Mouse (Mus musculus): ENCODE measurements at regions not wholly inside any gene's neighbourhood (a gene's known extent, or its start where the extent isn't known, plus 50 kb on each side); places are given as distances from the start of the nearest gene placed in this dataset.

DNA sequence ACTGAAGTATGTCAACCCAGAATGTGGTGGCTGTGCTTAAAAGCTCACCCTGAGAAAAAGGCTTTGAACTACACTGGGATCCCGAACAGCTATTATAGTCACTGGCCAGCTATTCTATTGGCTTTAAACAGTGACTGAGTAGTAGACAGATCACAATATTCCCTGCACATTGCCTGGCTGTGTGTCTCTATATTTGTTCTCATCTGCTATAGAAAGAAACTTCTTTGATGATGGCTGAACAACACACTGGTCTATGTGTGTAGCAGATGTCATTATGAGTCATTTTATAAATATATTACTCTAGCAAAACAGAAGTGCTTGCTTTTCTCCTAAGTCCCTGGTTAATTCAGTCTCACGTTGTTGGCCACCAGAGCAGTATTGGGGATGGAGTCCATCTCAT, 152.1 kb upstream of the Slco6d1 start:
- no peaks in the 10 kb centered on the region for H3K4me1 ChIP-seq (ENCODE audit: control insufficient read depth, insufficient read depth, low read length)
- no peak overlapping the region for H3K4me2 ChIP-seq (replicated peaks; ENCODE audit: low read depth, low read length, severe bottlenecking)
- no peaks in the 10 kb centered on the region for H3K27me3 ChIP-seq (ENCODE audit: control insufficient read depth, insufficient read depth, low read length)
- TF ChIP-seq POLR2A (IDR thresholded peaks at IDR 0.05; ENCODE audit: borderline replicate concordance, extremely low read depth, insufficient read depth, insufficient read length) = no peak
- H3K9me3 ChIP-seq (ENCODE audit: control insufficient read depth, low read length) = no peaks in the 10 kb centered on the region
- H3K4me3 ChIP-seq (replicated peaks; ENCODE audit: low read length) = no peak overlapping the region
- no peak overlapping the region for H3K27ac ChIP-seq (replicated peaks; ENCODE audit: low read depth, low read length)
- no peak overlapping the region for H3K9ac ChIP-seq (ENCODE audit: low read depth, low read length, severe bottlenecking)
- 72% methylated on average over 2 of the region's 2 CpGs for WGBS
- DNase-seq (ENCODE audit: low spot score) (no peak), ATAC-seq (ENCODE audit: low FRiP score, low read depth) (no peak)
- H3K36me3 ChIP-seq (ENCODE audit: control insufficient read depth, insufficient read depth, low read length) = no peaks in the 10 kb centered on the region

- no peak overlapping the region for H3K4me3 ChIP-seq (replicated peaks; ENCODE audit: low read length)
- H3K36me3 ChIP-seq (ENCODE audit: control insufficient read depth, insufficient read depth, low read length) = no peaks in the 10 kb centered on the region
- H3K27me3 ChIP-seq (ENCODE audit: control insufficient read depth, insufficient read depth, low read length) = no peaks in the 10 kb centered on the region
- no peak overlapping the region for H3K27ac ChIP-seq (replicated peaks; ENCODE audit: low read depth, low read length)
- TF ChIP-seq POLR2A (IDR thresholded peaks at IDR 0.05; ENCODE audit: borderline replicate concordance, extremely low read depth, insufficient read depth, insufficient read length) = no peak
- no peak overlapping the region for H3K4me2 ChIP-seq (replicated peaks; ENCODE audit: low read depth, low read length, severe bottlenecking)
- ATAC-seq (ENCODE audit: low FRiP score, low read depth) (no peak), DNase-seq (ENCODE audit: low spot score) (no peak)
- WGBS = 81% methylated on average over 1 of the region's 1 CpGs
- H3K9ac ChIP-seq (ENCODE audit: low read depth, low read length, severe bottlenecking) = no peak overlapping the region
- no peaks in the 10 kb centered on the region for H3K4me1 ChIP-seq (ENCODE audit: control insufficient read depth, insufficient read depth, low read length)
- no peaks in the 10 kb centered on the region for H3K9me3 ChIP-seq (ENCODE audit: control insufficient read depth, low read length)
These were observed 150.7 kb upstream of the Slco6d1 start for GRCm38 (mm10) chr1:98270212-98270611.

GRCm38 (mm10) chr1:98273966-98274616, 146.8 kb upstream of the Slco6d1 start:
- Histone ChIP-seq H3K4me1 (ENCODE audit: control insufficient read depth, insufficient read depth, low read length) (no peaks in the 10 kb centered on the region), H3K27ac (replicated peaks; ENCODE audit: low read depth, low read length) (no peak overlapping the region), H3K9me3 (ENCODE audit: control insufficient read depth, low read length) (no peaks in the 10 kb centered on the region), H3K4me3 (replicated peaks; ENCODE audit: low read length) (no peak overlapping the region), H3K36me3 (ENCODE audit: control insufficient read depth, insufficient read depth, low read length) (no peaks in the 10 kb centered on the region), H3K4me2 (replicated peaks; ENCODE audit: low read depth, low read length, severe bottlenecking) (no peak overlapping the region), H3K27me3 (ENCODE audit: control insufficient read depth, insufficient read depth, low read length) (no peaks in the 10 kb centered on the region), H3K9ac (ENCODE audit: low read depth, low read length, severe bottlenecking) (no peak overlapping the region)
- TF ChIP-seq POLR2A (IDR thresholded peaks at IDR 0.05; ENCODE audit: borderline replicate concordance, extremely low read depth, insufficient read depth, insufficient read length) = no peak
- no peak for DNase-seq (ENCODE audit: low spot score)
- WGBS = 62% methylated on average over 6 of the region's 6 CpGs
- no peak for ATAC-seq (ENCODE audit: low FRiP score, low read depth)

DNA sequence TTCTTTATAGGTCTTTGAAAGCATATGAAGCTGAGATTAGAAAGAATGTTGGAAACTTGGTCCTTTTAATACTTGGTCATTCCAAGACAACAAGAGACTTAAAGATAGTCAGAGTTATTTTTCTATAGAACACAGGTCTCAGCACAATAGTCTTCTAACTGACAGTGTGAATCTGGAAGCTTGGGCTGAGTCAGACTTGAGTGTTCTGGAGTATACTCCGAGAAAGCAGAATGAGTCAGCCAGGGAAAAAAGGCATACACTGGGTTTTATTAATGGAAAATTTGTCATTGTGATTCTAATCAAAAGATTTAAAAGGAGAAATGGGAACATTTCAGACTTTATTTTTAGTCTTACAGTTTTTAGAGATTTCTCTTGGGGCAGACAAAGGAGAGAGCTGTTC, 145.4 kb upstream of the Slco6d1 start:
- Histone ChIP-seq H3K27ac (replicated peaks; ENCODE audit: low read depth, low read length) (no peak overlapping the region), H3K4me2 (replicated peaks; ENCODE audit: low read depth, low read length, severe bottlenecking) (no peak overlapping the region), H3K9me3 (ENCODE audit: control insufficient read depth, low read length) (no peaks in the 10 kb centered on the region), H3K36me3 (ENCODE audit: control insufficient read depth, insufficient read depth, low read length) (no peaks in the 10 kb centered on the region), H3K9ac (ENCODE audit: low read depth, low read length, severe bottlenecking) (no peak overlapping the region), H3K4me1 (ENCODE audit: control insufficient read depth, insufficient read depth, low read length) (no peaks in the 10 kb centered on the region), H3K27me3 (ENCODE audit: control insufficient read depth, insufficient read depth, low read length) (no peaks in the 10 kb centered on the region), H3K4me3 (replicated peaks; ENCODE audit: low read length) (no peak overlapping the region)
- WGBS = 78% methylated on average over 1 of the region's 1 CpGs
- DNase-seq (ENCODE audit: low spot score) (no peak), ATAC-seq (ENCODE audit: low FRiP score, low read depth) (no peak)
- no peak for TF ChIP-seq POLR2A (IDR thresholded peaks at IDR 0.05; ENCODE audit: borderline replicate concordance, extremely low read depth, insufficient read depth, insufficient read length)

DNA sequence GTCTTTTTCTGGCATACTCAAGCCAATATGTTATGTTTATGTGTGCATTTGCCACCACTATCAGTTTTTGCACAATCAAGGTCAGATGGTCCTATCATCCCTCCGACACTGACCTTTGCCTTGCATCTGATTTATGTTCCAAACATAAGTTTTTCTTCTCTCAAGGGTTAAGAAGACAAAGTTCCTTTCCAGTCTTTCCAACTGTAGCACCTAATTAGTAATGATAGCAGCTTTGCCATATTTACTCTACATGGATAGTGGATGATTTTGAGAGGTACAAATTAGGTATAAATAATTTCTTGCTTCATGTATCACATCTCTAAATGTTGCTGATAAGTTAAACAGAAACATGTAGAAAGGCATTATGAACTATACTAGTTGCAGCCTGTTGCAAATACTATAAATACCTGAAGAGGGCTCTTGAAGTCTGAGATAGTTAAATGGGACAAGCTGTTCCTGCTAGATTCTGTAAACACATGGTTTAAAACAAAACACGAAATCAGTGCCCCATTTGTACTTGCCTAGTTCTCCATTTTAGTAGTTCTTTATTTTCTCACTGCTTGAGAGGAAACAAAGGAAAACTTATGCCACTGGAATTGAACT, 141.4 kb upstream of the Slco6d1 start:
- Histone ChIP-seq H3K4me2 (replicated peaks; ENCODE audit: low read depth, low read length, severe bottlenecking) (no peak overlapping the region), H3K27ac (replicated peaks; ENCODE audit: low read depth, low read length) (no peak overlapping the region), H3K4me3 (replicated peaks; ENCODE audit: low read length) (no peak overlapping the region), H3K9ac (ENCODE audit: low read depth, low read length, severe bottlenecking) (no peak overlapping the region), H3K4me1 (ENCODE audit: control insufficient read depth, insufficient read depth, low read length) (no peaks in the 10 kb centered on the region), H3K27me3 (ENCODE audit: control insufficient read depth, insufficient read depth, low read length) (no peaks in the 10 kb centered on the region), H3K9me3 (ENCODE audit: control insufficient read depth, low read length) (no peaks in the 10 kb centered on the region), H3K36me3 (ENCODE audit: control insufficient read depth, insufficient read depth, low read length) (no peaks in the 10 kb centered on the region)
- ATAC-seq (ENCODE audit: low FRiP score, low read depth) = no peak
- 65% methylated on average over 2 of the region's 2 CpGs for WGBS
- DNase-seq (ENCODE audit: low spot score) = no peak
- no peak for TF ChIP-seq POLR2A (IDR thresholded peaks at IDR 0.05; ENCODE audit: borderline replicate concordance, extremely low read depth, insufficient read depth, insufficient read length)

Data from limb, embryonic 14.5 days (tissue).